Mouse (Mus musculus): ENCODE data around the gene Xpc.
"Not testable (repeated sequence)": the region's sequence is repeated elsewhere in the genome, so short reads cannot be mapped to it uniquely, and the experiment has no call there.

Gene Xpc

GRCm38 (mm10) chr6:91472319-91472718 is 43.4 kb downstream of the Xpc start:
- DNase-seq (ENCODE audit: low spot score): peak; percentile 24

- DNase-seq (ENCODE audit: low spot score): not testable (repeated sequence)
Observed at GRCm38 (mm10) chr6:91471427-91471826, 44.3 kb downstream of the Xpc start.

GRCm38 (mm10) chr6:91470712-91471111 is 45.0 kb downstream of the Xpc start:
- no peak for DNase-seq (ENCODE audit: low spot score)

- no peak for DNase-seq (ENCODE audit: low spot score)
Observed at GRCm38 (mm10) chr6:91467106-91467505, 48.6 kb downstream of the Xpc start.

GRCm38 (mm10) chr6:91465756-91466155 is 49.9 kb downstream of the Xpc start:
- DNase-seq (ENCODE audit: low spot score): no peak

GRCm38 (mm10) chr6:91459471-91459870 is 56.2 kb downstream of the Xpc start:
- DNase-seq (ENCODE audit: low spot score): no peak

- DNase-seq (ENCODE audit: low spot score): no peak
Observed at GRCm38 (mm10) chr6:91454546-91454945, 61.1 kb downstream of the Xpc start.

- no peak for DNase-seq (ENCODE audit: low spot score)
Observed at GRCm38 (mm10) chr6:91452056-91452455, 63.6 kb downstream of the Xpc start.

GRCm38 (mm10) chr6:91449472-91450225 is 66.0 kb downstream of the Xpc start:
- no peak for DNase-seq (ENCODE audit: low spot score)

GRCm38 (mm10) chr6:91445316-91445715 is 70.4 kb downstream of the Xpc start:
- DNase-seq (ENCODE audit: low spot score): no peak

GRCm38 (mm10) chr6:91441145-91441662 is 74.5 kb downstream of the Xpc start:
- DNase-seq (ENCODE audit: low spot score): peak; percentile 8

- peak; percentile 100 for DNase-seq (ENCODE audit: low spot score)
Observed at GRCm38 (mm10) chr6:91440474-91441144, 75.1 kb downstream of the Xpc start.
